Mouse (Mus musculus): ENCODE data around the gene Sox21. TPM values are rescaled to one million over a fixed set of nuclear protein-coding genes. Genes with fewer than 3 reads are reported as not detected.
A peak's percentile ranks its signal among the peaks of the same experiment; 100 is the strongest.

Sox21 gene
- polyA plus RNA-seq, 3 experiments from 2014 or later, result not detected

DNA sequence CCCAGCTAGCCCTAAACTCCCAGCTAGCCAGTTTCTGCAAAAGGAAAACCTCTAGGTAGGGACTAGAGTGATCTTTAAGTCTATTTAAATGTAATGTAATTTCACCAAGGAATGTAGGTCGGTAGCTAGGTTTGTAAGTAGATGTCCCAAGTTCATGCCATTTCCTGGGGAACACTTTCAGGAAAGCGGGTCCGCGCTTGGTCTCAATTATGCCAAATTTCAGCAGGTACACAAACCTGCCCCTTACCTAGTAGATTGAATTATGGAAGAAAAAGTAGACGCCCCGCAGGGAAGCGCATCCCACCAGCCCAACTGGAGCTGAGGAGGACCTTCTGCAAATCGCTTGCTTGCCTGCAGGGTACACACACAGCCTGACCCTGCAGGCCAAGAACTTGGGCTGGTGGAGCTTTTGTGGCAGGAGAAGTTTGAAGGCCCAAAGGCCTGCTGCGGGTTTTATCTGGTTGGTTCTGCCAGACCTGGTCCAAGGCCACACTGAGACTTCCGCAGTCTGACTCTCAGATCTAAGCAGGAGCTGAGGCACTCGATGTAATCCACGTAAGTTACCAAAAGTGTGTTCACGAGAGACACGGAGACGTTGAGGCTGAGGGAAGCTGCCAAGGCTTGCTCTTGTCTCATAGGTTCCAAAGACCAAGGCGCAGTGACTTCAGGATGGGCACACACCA, 11.6 kb downstream of the Sox21 start:
- no peak for ATAC-seq

DNA sequence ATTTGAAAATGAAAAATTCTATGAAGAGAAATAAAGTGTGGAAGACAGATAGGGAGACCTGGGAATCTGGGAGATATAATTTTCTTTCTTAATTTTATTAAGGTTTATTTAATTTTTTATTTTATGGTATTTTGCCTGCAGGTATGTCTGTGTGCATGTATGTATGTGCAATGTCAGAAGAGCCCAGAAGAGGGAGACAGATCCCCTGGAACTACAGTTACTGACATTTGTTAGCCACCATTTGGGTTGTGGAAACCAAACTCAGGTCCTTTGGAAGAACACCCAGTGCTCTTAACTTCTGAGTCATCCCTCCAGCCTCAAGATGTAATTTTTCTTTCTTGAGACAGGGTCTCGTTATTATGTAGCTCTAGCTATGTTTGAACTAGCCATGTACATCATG, 15.9 kb downstream of the Sox21 start:
- ATAC-seq, result no peak

DNA sequence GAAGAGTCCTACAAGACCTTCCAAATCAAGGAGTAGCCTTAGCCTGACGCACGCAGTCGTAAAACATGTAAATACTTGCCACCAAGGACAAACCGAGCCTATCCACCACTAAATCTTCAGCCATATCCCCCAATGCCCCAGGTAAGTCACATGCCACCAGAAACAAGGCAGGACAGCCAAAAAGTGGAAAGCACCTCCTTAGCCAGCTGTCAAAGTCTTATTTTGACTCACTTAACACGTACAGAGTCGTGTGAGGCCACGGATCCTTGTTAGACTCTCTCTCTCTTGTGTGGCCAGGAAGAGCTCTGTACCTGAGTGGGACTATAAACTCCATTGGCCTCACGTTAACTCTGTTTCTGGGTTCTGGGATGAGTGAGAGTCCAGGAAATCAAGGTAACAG, 20.0 kb downstream of the Sox21 start:
- no peak for ATAC-seq

DNA sequence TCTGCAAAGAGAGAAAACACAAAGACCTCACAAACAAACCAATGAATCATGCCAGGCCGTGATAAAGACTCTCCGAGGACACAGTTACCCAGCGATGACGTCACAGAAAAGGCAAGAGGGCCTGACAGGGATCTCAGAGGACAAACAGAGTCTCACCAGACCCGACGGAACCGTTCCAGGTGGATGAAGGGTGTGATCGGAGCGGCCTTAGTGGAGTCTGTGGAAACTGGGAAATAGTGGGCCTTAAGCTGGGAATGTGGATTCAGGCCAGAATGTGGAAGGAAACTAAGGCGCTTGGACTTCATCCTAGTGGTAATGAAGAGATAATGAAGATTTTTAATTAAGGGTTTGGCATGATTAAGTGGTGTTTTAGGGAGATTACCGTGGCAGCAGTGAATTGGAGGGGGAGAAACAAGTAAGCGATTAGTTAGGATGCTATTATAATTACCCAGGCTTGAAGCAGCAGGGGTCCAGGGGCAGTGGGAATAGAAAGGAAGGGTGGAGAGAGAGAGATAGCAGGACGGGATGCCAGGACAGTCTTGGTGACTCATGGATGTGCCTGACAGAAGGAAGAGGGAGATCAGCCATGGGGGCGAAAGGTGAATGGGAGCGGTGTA, 24.5 kb downstream of the Sox21 start:
- ATAC-seq, result no peak

DNA sequence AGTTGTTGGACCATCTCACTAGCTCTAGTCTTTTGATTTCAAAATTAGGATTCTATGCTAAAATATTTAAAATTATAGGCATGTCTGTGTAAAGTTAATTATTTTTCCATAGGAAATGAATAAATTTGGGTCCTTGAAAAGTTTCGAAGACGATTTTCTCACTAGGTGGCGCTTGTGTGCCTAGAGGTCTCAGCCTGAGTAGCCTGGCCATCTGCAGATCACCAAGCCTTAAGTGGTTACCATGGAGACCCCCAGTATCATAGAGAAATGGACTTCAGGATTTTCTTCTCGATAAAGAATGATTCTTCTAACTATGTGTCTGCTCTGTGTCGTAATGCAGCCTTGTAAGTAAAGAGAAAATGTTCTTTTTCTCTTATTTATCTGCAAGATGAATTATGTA, 27.2 kb downstream of the Sox21 start:
- no peak for ATAC-seq

DNA sequence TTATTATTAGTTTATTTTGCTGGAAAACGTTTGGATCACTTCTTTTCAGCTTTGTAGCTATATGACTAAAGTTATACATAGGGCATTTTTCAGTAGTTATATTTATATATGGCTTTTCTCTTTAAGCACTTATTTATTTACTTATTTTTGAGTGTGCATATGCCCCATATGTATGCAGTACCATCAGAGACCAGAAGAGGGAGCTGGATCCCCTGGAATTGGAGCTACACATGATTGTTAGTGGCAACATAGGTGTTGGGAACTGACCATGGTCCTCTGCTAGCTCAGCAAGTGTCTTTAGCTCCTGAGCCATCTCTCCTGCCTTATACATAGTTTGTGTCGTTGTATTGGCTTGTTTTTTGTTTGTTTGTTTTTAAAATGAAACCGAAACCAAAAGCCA, 29.5 kb downstream of the Sox21 start:
- no peak for ATAC-seq

DNA sequence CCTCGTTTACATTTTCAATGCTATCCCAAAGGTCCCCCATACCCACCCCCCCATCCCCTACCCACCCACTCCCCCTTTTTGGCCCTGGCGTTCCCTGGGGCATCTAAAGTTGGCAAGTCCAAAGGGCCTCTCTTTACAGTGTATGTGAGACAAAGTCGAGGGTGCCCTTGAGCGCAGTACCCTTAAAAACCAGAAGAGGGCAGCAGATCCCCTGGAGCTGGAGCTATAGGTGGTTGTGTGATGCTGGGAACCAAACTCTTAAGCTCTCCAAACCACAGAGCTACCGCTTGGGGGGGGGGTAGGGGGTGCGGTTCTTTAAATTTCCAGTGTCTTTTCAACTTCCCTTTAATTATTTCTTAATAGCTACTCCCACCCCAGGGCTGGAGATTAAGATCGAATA, 33.8 kb downstream of the Sox21 start:
- peak; percentile 41 for ATAC-seq

DNA sequence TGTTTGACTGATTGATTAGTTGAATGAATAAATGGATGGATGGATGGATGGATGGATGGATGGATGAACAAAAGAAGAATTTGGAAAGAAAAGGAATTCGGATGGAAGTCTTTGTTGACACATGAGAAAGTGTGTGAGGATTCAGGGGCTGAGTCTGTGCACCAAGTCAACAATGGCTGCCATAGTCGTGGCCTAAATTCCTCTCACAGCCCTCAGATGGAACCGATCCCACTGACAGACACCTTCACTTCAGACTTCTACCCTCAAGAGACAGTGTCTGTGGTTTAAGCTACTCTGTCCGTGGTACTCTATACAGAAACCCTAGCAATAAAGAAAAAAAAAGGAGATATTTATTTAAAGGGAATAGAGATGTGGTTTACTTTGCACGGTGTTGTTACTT, 34.8 kb downstream of the Sox21 start:
- no peak for ATAC-seq

DNA sequence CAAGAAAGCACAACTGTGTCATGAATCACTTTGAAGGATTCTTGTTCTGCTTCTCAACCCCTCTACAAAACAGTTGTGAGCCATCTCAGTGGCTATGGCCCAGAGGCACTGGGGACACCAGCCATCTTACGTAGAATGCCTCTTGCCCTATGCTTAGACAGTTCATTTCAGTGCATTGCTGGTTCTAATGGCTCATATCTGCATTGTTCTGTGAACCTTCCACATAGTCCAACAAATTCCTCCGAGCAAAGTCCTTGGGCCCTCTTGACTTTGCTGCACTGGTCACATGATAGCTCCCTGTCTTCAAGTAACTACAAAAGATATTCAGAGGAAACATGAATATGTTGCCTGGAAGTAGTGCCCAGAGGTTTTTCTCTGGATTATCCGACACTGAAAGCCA, 36.1 kb downstream of the Sox21 start:
- ATAC-seq, result no peak

DNA sequence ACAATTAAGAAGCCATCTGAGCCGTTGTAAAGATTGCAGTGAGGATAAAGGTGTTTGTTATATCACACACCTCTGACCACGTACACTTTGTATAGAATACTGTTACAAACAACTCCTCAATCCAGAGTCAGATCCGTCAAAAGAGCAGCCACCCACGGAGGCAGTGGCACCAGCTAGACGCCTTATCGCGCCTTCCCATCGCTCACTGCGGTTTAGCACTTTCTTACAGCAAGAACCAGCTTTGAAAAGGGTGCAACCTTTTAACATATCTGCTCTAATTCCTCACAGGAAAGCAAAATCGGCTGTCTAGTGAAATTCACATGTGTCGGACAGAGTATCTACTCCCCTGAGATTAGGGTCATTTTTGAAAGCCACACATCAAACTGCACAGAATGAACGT, 39.8 kb downstream of the Sox21 start:
- no peak for ATAC-seq

DNA sequence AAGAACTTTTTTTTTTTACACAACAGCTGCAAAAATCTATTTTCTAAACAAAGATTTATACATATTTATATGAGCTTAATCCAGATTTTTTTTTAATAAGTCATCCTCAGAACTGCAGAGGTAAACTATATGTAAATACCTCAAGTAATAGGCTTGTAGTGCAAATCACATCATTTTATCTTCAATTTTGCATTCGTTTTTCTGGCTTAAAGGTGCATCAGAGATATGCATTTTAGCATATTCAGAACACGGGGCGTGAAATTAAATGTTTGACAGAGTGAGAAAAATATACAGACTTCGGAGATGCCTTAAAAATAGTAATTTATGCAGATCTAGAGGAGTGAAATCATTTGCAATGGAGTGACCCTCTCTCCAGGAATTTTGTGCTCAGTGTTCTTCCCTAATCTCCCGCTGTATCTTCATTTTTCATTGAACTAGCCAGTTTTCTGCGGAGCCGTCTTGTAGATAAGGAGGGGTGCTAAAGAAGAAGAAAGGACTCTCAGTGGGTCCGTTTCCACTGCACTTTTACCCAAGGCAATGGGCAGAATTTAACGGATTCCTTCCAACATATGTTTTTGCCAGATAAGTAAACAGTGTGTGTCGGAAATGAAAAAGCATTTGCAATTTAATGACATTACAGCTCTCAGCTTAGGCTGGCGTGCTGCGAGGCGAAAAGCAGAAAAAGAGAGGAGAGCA, 42.5 kb downstream of the Sox21 start:
- ATAC-seq, result no peak

DNA sequence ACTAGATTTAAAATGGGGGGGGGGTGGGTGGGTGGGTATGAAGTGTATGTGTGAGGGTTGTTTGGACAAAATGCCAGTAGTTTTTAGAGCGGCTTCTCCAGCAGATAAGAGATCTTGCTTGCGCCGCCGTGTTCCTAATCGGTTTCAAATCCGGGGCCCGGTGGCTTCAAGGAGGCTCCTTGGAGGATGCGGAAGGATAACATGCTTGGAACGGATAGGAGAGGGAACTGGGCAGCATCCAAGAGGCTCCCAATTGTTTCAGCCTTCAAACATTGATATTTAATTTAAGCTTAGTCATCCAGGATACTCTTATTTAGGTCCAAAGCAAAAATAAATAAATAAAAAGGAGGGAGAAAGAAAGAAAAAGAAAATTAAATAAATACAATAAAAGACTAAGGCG, 43.2 kb downstream of the Sox21 start:
- ATAC-seq, result no peak

DNA sequence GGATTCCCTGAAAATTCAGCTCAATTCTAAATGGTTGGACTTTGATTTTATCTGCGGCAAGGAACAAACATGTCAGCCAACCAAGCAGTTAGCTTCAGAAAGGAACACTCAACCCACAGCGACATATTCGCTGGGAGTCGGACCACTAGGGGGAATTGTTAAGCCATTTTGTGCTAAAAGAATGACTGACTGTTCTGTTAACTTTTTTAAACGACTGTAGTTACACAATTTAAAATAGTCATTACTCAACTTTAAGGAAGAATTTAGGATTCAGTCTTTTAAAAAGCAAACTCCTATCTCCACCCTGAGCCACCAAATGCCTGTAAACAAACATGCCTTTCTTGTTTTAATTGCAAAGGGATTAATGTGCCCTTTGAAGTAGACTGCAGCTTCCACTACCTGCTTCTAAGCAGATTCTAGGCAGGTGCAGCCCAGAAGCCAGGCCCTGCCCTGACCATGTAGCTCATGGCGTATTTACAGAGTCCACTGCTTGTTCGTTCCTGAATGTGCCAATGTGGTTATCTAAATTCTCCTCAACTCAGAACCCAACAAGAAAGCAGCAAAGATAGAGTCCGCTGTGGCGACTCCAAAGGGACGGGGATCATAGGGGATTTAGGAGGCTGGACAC, 43.7 kb downstream of the Sox21 start:
- no peak for ATAC-seq

DNA sequence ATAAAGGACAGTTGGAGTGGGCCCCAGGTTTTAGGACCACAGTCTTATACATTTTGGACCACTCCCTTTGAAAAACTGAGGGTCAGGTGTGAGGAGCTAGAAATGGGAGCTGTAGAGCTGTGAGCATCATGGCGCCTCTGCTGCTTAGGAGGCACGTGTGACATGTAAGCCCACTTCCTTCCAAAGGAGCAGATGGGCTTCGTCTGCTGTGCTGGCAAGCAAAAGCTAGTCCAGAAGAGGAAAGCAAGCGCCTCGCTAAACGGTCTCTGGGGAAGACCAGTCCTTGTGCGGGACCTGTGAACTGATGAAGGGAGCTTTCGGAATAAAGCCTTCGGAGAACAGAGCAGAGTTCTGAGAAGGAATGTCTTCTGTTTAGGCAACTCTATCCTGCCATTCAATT, 45.4 kb downstream of the Sox21 start:
- ATAC-seq, result no peak

Other genes starting within 250 kb of the Sox21 start
- under 1 TPM in 2 of 3 experiments, not detected in 1; 0.28 to 0.38 TPM for gene Dct, start 184.8 kb downstream of the Sox21 start, polyA plus RNA-seq (2017; shearing (Covaris generic))
- gene Tgds, start 104.3 kb downstream of the Sox21 start, polyA plus RNA-seq (2017; shearing (Covaris generic)), result 10 to 100 TPM; 32.9 to 43.8 (median 38.4) TPM
- 1 to 10 TPM; 3.9 to 9.0 (median 6.0) TPM for gene Gpr180, start 99.9 kb downstream of the Sox21 start, polyA plus RNA-seq (2017; shearing (Covaris generic))
- gene Gm9376, start 29.9 kb upstream of the Sox21 start, polyA plus RNA-seq (2017; shearing (Covaris generic)), result not detected

Data from inflammation-experienced regulatory T-cells, adult 6 months (primary cell).